Mouse (Mus musculus) erythroblast, embryonic 14.5 days (primary cell): ENCODE results near the gene Marco.

Experiments
- GATA1 ChIP-seq: IDR thresholded peaks from 2 replicates; pipeline ENCODE4 v1.6.1; 2012; ENCODE audit warnings: low read length, inconsistent platforms, mixed read lengths
- TAL1 ChIP-seq: IDR thresholded peaks from 3 replicates; pipeline ENCODE4 v1.6.1; 2012; ENCODE audit warnings: low read length, inconsistent platforms, mixed read lengths

- TF ChIP-seq GATA1 (no peak), TAL1 (no peak)
Observed at GRCm38 (mm10) chr1:120449662-120450061, 55.2 kb downstream of the Marco start.
